Mouse (Mus musculus) intestine, embryonic 15.5 days (tissue): ENCODE measurements at regions not wholly inside any gene's neighbourhood (a gene's known extent, or its start where the extent isn't known, plus 50 kb on each side); places are given as distances from the start of the nearest gene placed in this dataset.
A peak's percentile ranks its signal among the peaks of the same experiment; 100 is the strongest.

ENCODE experiments used
- ATAC-seq: fragments of 200-750 bp; cut with Nextera tagmentation; 2 replicates; pipeline ENCODE4 v1.8.0; 2017; ENCODE audit warnings: moderate TSS enrichment, moderate library complexity
- H3K27ac ChIP-seq: fragments of 300-500 bp; sonication (generic); 2 replicates; pipeline ENCODE4 v1.5.1; 2015; ENCODE audit warnings: mild to moderate bottlenecking, inconsistent platforms
- H3K27me3 ChIP-seq: fragments of 300-500 bp; sonication (generic); replicated peaks from 2 replicates; pipeline ENCODE4 v1.6.1; 2015; ENCODE audit warnings: inconsistent platforms
- H3K36me3 ChIP-seq: fragments of 300-500 bp; sonication (generic); 2 replicates; pipeline ENCODE4 v1.6.1; 2015; ENCODE audit warnings: inconsistent platforms
- H3K4me1 ChIP-seq: fragments of 300-500 bp; sonication (generic); replicated peaks from 2 replicates; pipeline ENCODE4 v1.6.1; 2015; ENCODE audit warnings: inconsistent platforms
- H3K4me2 ChIP-seq: fragments of 300-500 bp; sonication (generic); replicated peaks from 2 replicates; pipeline ENCODE4 v1.6.1; 2015; ENCODE audit warnings: mild to moderate bottlenecking, inconsistent platforms
- H3K4me3 ChIP-seq: fragments of 300-500 bp; sonication (generic); replicated peaks from 2 replicates; pipeline ENCODE4 v1.5.1; 2015; ENCODE audit warnings: inconsistent platforms
- H3K9ac ChIP-seq: fragments of 300-500 bp; sonication (generic); 2 replicates; pipeline ENCODE4 v1.6.1; 2015; ENCODE audit warnings: inconsistent platforms
- H3K9me3 ChIP-seq: fragments of 300-500 bp; sonication (generic); 2 replicates; pipeline ENCODE4 v1.6.1; 2016; ENCODE audit warnings: inconsistent platforms
- WGBS: fragments of 180-500 bp; shearing (Covaris S2); methylation state at CpG from one replicate; pipeline ENCODE4 v1.1.7; 2015; 5-methylcytosine and 5-hydroxymethylcytosine counted together

DNA sequence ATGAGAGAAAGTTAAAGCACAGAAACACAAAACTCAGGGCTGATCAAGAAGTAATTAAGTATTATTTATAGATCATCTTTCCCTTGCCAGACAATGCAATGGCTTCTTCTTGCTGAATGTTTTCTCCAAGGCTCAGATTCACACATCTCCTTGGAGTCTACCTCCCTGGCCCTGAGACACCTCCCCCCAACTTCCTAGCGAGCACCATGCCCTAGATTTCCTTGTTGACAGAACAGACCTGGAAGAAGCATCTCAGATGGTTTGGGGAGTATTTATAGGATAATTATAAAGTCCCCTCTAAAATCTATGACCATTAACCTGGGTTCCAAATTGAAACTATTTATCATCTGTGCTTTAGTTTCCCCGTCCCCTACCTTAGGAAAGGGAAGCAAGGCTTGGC is 441.6 kb upstream of the Tnp1 start:
- H3K4me2 ChIP-seq, result no peak overlapping the region
- H3K27me3 ChIP-seq, result no peaks in the 10 kb centered on the region
- no peaks in the 10 kb centered on the region for H3K9me3 ChIP-seq
- no peak for ATAC-seq
- no peak overlapping the region for H3K4me3 ChIP-seq
- 72% methylated on average over 2 of the region's 2 CpGs for WGBS
- no peak overlapping the region for H3K9ac ChIP-seq
- H3K36me3 ChIP-seq, result no peaks in the 10 kb centered on the region
- no peaks in the 10 kb centered on the region for H3K4me1 ChIP-seq
- no peak overlapping the region for H3K27ac ChIP-seq

DNA sequence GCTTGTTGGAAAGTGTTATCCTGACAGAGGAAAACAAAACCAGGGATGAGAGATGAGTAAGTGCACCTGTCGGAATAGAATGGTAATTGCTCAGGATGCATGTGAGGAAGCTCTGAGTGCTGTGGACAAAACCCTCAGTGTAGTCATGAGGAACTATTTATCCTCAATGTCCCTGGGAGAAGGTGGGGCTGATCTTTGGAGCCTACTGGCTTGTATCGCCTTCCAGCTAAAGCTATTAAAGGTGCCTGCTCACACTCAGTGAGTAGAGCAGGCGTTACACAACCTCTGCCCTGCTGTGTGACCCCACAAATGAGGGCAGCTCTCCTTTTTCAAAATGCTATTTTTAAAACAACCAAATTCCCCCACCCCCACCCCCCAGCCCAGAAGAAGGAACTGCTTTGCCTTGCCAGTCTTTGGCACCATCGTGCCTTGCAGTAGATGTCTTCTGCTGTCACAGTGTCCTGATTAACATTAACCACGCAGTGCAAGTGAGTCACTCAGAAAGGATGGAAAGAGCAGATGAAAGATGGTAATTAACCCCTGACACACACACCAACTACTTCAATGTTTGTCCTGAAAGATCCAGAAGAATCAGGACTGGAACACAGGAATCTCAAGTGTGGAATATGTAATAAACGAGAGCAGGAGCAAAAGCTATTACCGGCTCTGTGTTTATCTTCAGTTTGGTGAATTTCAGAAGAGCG is 440.8 kb upstream of the Tnp1 start:
- ATAC-seq, result peak; percentile 85
- H3K4me1 ChIP-seq, result no peaks in the 10 kb centered on the region
- H3K27ac ChIP-seq, result no peak overlapping the region
- no peak overlapping the region for H3K4me3 ChIP-seq
- H3K27me3 ChIP-seq, result no peaks in the 10 kb centered on the region
- no peak overlapping the region for H3K4me2 ChIP-seq
- no peaks in the 10 kb centered on the region for H3K9me3 ChIP-seq
- no peaks in the 10 kb centered on the region for H3K36me3 ChIP-seq
- WGBS, result 44% methylated on average over 8 of the region's 8 CpGs
- no peak overlapping the region for H3K9ac ChIP-seq

DNA sequence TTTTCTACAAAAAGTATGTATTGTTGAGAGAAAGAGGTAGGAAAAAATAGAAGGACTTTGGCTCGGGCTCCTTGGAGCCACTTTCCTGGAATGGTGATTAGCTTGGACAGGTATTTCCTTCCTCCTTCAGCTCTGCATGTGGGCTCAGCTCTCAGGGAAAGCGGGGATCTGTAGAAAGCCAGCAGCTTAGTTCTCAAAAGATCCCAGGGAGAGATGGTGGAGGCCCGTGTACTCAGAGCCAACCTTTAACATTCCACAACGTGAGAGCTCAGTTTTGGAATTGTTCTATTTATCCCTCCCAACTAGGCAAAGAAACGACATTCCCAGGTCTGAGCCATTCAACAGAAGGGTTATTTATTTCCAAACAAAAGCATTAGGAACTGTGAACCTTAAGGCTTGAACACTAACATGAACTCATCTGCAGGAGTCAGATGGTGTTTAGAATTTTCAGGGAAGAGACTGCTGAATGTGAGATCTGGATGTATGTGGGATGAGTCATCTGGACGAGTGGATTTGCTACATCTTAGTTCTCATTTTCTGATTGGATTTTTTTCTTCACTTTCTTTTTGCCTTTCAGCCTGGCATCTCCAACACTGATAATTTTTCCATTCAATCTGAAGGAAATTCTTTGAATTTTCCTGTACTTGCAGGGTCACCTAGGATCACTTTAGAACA is 428.6 kb upstream of the Tnp1 start:
- Histone ChIP-seq H3K4me1 (no peaks in the 10 kb centered on the region), H3K9ac (no peak overlapping the region), H3K36me3 (no peaks in the 10 kb centered on the region), H3K27me3 (no peaks in the 10 kb centered on the region), H3K4me2 (no peak overlapping the region), H3K27ac (no peak overlapping the region), H3K9me3 (no peaks in the 10 kb centered on the region), H3K4me3 (no peak overlapping the region)
- ATAC-seq, result no peak
- WGBS, result 37% methylated on average over 6 of the region's 6 CpGs

DNA sequence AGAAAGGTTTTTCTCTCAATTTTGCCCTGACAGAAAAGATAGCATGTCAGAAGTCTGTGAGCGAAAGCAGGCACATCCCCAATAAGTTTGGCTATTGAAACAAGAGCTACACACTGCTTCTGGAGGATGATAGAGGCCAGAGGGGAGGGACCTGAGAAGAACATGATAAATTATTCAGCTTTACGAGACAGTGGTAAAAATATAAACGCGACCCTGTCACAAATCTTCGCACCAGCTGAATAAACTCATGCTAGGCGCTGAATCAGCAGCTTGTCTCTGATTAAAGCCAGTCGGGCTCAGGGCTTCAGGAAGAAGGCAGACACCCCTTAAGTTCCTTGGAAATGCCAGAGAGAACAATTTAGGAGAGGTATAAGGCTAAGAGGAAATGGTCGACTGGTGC is 422.7 kb upstream of the Tnp1 start:
- Histone ChIP-seq H3K4me3 (no peak overlapping the region), H3K27me3 (no peaks in the 10 kb centered on the region), H3K9ac (no peak overlapping the region), H3K36me3 (no peaks in the 10 kb centered on the region), H3K4me2 (no peak overlapping the region), H3K9me3 (no peaks in the 10 kb centered on the region), H3K27ac (0 out of 2 replicates have a peak overlapping the region, but pooled peaks have one; percentile 11), H3K4me1 (no peaks in the 10 kb centered on the region; the same call in 1 of the 2 replicates)
- no peak for ATAC-seq
- WGBS, result 20% methylated on average over 8 of the region's 8 CpGs

DNA sequence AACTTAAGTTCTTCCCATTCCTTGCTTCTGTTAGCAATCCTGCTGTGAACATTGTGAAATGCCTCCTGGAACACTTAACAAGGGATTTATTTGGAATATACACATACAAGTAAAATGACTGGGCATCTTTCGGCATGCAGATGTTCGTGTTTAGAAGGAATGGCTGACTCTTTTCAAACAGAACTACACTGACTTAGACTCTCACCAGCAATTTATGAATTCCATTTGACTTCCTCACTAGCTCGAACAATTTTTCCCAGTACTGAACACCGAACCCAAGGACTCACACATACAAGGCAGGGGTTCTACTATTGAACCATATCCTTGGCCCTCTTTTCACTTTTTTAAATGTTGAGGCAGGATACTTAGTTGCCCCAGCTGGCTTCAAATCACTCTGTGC is 412.4 kb upstream of the Tnp1 start:
- no peaks in the 10 kb centered on the region for H3K9me3 ChIP-seq
- ATAC-seq, result no peak
- no peak overlapping the region for H3K9ac ChIP-seq
- H3K4me2 ChIP-seq, result no peak overlapping the region
- H3K36me3 ChIP-seq, result no peaks in the 10 kb centered on the region
- H3K27ac ChIP-seq, result no peak overlapping the region
- H3K27me3 ChIP-seq, result no peaks in the 10 kb centered on the region
- 54% methylated on average over 4 of the region's 4 CpGs for WGBS
- no peaks in the 10 kb centered on the region for H3K4me1 ChIP-seq
- no peak overlapping the region for H3K4me3 ChIP-seq

DNA sequence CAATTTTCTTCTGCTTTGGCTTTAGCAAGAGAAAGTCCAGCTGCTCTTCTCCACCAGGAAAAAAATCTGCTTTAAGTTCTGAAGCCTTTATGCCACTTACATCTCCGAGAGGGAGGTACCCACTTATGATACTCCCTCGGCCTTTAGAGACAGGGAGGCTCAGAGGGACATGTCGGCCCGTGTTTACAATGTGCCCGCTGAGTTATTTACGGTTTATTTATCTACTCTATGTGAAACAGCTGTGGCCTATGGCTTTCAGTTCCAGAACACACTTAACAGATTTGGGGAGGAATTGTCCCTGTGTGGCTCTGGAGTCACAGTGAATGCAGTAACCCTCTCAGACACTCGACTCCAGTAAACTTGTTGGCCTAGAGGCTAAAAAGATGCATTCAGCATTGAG is 409.3 kb upstream of the Tnp1 start:
- Histone ChIP-seq H3K9me3 (no peaks in the 10 kb centered on the region), H3K4me3 (no peak overlapping the region), H3K4me2 (no peak overlapping the region), H3K4me1 (no peaks in the 10 kb centered on the region), H3K36me3 (no peaks in the 10 kb centered on the region), H3K9ac (no peak overlapping the region), H3K27ac (0 out of 2 replicates have a peak overlapping the region, but pooled peaks have one; percentile 17), H3K27me3 (no peaks in the 10 kb centered on the region)
- 21% methylated on average over 7 of the region's 7 CpGs for WGBS
- ATAC-seq, result no peak

DNA sequence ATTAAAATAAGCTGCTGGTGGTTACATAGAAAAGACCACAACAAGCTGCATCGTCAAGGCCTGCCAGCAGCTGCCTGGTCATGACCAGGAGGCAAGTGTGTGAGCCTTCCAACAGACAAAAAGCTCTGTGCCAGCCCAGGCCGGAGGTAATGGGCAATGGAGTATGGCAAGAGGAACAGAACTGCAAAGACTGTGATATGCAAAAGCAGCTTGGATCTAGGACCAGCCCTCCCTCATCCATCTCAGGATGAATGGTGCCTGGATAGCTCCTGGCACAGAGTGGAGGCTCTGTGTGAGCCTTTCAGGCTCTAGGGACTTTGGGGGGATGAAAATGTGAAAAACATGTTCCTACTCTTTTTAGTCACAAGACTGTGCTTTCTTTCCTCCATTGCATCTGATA is 402.5 kb upstream of the Tnp1 start:
- ATAC-seq, result no peak
- Histone ChIP-seq H3K9ac (no peak overlapping the region), H3K27me3 (no peaks in the 10 kb centered on the region), H3K36me3 (no peaks in the 10 kb centered on the region), H3K4me1 (no peaks in the 10 kb centered on the region), H3K9me3 (no peaks in the 10 kb centered on the region), H3K4me2 (no peak overlapping the region), H3K4me3 (no peak overlapping the region), H3K27ac (no peak overlapping the region)
- 75% methylated on average over 2 of the region's 2 CpGs for WGBS

DNA sequence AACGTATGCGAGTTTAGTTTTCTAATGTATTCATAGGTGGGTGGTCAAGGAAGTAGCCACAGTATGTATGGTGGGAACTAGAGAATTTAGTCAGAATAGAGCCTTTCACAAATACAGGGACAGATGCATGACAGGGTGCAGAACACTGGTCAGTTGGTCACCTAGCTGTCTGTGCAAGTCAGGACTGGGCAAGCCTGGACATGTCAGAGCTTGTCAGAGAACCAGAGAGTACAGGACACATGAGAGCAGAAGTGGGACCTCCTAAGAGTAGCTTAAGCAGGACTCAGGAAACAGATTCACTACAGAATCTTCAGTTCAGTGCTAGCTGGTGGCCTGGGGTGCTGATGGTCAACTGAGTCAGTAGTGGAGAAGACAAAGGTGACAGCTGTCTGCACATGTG is 395.7 kb upstream of the Tnp1 start:
- H3K27me3 ChIP-seq, result no peaks in the 10 kb centered on the region

DNA sequence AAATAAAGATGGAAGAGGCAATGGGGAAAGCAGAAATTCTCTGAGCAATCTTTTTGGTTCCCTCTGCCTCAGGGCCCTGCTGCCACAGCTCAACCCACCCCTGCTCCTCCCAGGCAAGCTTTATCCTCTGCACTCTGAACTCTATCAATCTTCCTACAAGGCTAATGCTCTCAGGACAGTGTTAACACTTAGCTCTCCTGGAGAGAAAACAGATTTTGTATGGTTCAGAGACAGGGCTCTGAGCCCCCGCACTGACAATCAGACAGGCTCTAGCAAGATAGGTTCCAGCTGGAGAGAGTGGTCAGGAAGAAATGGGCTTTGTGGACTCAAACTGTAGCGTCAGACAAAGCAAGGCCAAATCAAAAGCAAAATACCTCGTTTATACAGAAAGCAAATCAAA is 383.5 kb upstream of the Tnp1 start:
- Histone ChIP-seq H3K4me2 (no peak overlapping the region), H3K9ac (no peak overlapping the region), H3K27ac (0 out of 2 replicates have a peak overlapping the region, but pooled peaks have one; percentile 28), H3K4me1 (0 out of 2 replicates have a peak, but pooled peaks cover 5% of the 10 kb centered on the region), H3K9me3 (no peaks in the 10 kb centered on the region), H3K36me3 (no peaks in the 10 kb centered on the region), H3K4me3 (no peak overlapping the region), H3K27me3 (no peaks in the 10 kb centered on the region)
- no peak for ATAC-seq
- WGBS, result 25% methylated on average over 3 of the region's 3 CpGs

More for the DNA sequence above, 395.7 kb upstream of the Tnp1 start:
- Histone ChIP-seq H3K4me1 (no peaks in the 10 kb centered on the region), H3K4me3 (no peak overlapping the region), H3K9me3 (no peaks in the 10 kb centered on the region), H3K9ac (no peak overlapping the region), H3K4me2 (no peak overlapping the region), H3K27ac (no peak overlapping the region), H3K36me3 (no peaks in the 10 kb centered on the region)
- WGBS, result 98% methylated on average over 2 of the region's 2 CpGs
- ATAC-seq, result no peak

DNA sequence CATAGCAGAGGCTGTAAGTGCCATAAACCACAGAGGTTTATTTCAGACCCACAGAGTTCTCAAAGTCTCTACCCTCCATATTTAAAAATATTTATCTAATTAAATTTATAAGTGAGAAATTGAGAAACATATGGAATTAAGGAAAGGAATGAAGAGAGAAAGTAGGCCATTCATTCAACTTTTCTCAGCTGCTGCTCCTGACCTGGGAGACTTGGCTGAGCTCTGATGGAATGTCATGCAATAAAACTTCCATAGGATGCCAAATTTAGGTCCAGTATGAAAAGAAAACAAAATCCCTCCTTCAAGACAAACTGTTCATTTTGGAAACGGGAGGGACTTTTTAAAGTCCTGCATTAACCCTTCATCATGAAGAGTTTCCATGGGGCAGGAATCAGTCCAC is 379.3 kb upstream of the Tnp1 start:
- no peaks in the 10 kb centered on the region for H3K27me3 ChIP-seq
- no peaks in the 10 kb centered on the region for H3K9me3 ChIP-seq
- H3K4me3 ChIP-seq, result no peak overlapping the region
- no peak overlapping the region for H3K4me2 ChIP-seq
- no peaks in the 10 kb centered on the region for H3K36me3 ChIP-seq
- 0 out of 2 replicates have a peak, but pooled peaks cover 5% of the 10 kb centered on the region for H3K4me1 ChIP-seq
- no peak for ATAC-seq
- no peak overlapping the region for H3K27ac ChIP-seq
- H3K9ac ChIP-seq, result no peak overlapping the region
- 32% methylated on average over 1 of the region's 1 CpGs for WGBS

DNA sequence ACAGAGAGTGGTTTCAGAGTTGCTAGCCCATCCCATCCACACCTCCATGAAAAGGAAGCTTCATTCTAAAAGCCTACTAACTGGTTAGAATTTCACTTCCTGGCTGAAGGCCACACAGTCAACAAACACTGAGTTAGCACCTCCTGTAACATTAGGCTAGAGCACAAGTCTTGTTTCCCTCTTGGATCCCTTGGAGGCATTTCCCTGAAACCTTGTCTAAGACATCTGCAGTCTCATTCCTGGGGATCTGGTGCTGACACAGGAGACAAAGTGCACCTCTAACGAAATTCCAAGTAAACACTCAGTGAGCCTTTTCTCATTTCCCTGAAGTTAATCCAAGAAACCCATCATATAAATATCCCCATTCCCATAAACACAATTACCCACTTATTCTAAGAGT is 378.8 kb upstream of the Tnp1 start:
- Histone ChIP-seq H3K27me3 (no peaks in the 10 kb centered on the region), H3K27ac (no peak overlapping the region), H3K9me3 (no peaks in the 10 kb centered on the region), H3K4me3 (no peak overlapping the region), H3K9ac (no peak overlapping the region), H3K4me2 (no peak overlapping the region), H3K36me3 (no peaks in the 10 kb centered on the region), H3K4me1 (0 out of 2 replicates have a peak, but pooled peaks cover 5% of the 10 kb centered on the region)
- no peak for ATAC-seq
- 12% methylated on average over 1 of the region's 1 CpGs for WGBS

DNA sequence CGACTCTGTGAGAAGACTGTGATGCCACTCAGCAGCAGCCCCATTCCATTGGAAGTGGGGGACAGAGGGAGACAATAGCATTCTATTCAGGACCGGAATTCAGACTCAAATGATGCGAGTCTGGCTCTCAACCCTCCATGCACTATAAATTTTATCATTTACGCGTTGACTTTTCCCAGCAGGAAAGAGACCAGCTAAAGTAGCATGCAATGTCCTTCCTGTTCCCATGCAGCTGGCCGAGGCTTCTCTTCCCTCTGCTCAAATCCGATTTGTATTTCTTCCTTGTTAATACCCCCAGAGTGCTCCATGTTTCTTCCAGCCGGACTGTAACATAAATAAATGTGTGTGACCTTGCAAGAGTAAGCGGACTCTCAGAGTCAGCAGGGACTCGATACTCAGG is 376.4 kb upstream of the Tnp1 start:
- Histone ChIP-seq H3K27me3 (no peaks in the 10 kb centered on the region), H3K4me3 (no peak overlapping the region), H3K4me2 (no peak overlapping the region), H3K9ac (no peak overlapping the region), H3K9me3 (no peaks in the 10 kb centered on the region), H3K27ac (no peak overlapping the region), H3K4me1 (no peaks in the 10 kb centered on the region), H3K36me3 (no peaks in the 10 kb centered on the region)
- 49% methylated on average over 10 of the region's 10 CpGs for WGBS
- ATAC-seq, result no peak

DNA sequence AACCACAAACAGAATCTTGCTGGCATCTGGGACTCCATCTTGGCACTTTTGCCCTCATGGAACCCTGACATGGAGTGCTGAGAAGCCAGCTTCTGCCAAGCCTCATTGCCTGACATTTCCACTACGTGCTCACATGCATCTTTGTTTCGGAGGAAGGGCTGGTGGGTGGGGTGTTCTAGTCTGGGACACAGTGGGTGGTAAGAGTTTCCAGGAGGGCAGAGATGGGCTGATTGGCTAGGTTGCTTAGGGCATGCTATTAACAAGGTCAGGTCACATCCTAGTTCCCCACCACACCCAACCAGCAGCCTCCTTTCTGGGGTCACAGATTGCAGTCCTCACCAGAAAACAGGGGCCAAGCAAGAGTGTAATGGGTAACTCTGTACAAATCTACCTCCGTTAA is 374.3 kb upstream of the Tnp1 start:
- Histone ChIP-seq H3K4me3 (no peak overlapping the region), H3K9me3 (no peaks in the 10 kb centered on the region), H3K9ac (no peak overlapping the region), H3K4me2 (no peak overlapping the region), H3K27me3 (no peaks in the 10 kb centered on the region), H3K27ac (no peak overlapping the region), H3K4me1 (no peaks in the 10 kb centered on the region), H3K36me3 (no peaks in the 10 kb centered on the region)
- WGBS, result 86% methylated on average over 3 of the region's 3 CpGs
- ATAC-seq, result no peak
